Mouse (Mus musculus): ENCODE results near the gene Kctd15. TPM values are rescaled to one million over a fixed set of nuclear protein-coding genes. Genes with fewer than 3 reads are reported as not detected.

Kctd15 gene
- total RNA-seq, 1 experiment from 2014 or later = not detected

GRCm38 (mm10) chr7:34669336-34669735 is 12.8 kb upstream of the Kctd15 start:
- no peak for ATAC-seq (replicated peaks; ENCODE audit: low read depth, poor library complexity, severe bottlenecking)

GRCm38 (mm10) chr7:34667874-34668273 is 11.3 kb upstream of the Kctd15 start:
- ATAC-seq (replicated peaks; ENCODE audit: low read depth, poor library complexity, severe bottlenecking) = no peak

GRCm38 (mm10) chr7:34663145-34663544 is 6.6 kb upstream of the Kctd15 start:
- ATAC-seq (replicated peaks; ENCODE audit: low read depth, poor library complexity, severe bottlenecking) = no peak

- ATAC-seq (replicated peaks; ENCODE audit: low read depth, poor library complexity, severe bottlenecking) = no peak
Observed at GRCm38 (mm10) chr7:34662227-34662626, 5.7 kb upstream of the Kctd15 start.

- no peak for ATAC-seq (replicated peaks; ENCODE audit: low read depth, poor library complexity, severe bottlenecking)
Observed at GRCm38 (mm10) chr7:34659386-34660085, 3.0 kb upstream of the Kctd15 start.

GRCm38 (mm10) chr7:34655086-34655839 is 1.3 kb downstream of the Kctd15 start:
- ATAC-seq (replicated peaks; ENCODE audit: low read depth, poor library complexity, severe bottlenecking) = peak; percentile 67

- peak; percentile 12 for ATAC-seq (replicated peaks; ENCODE audit: low read depth, poor library complexity, severe bottlenecking)
Observed at GRCm38 (mm10) chr7:34654441-34655085, 2.0 kb downstream of the Kctd15 start.

GRCm38 (mm10) chr7:34653731-34654440 is 2.6 kb downstream of the Kctd15 start:
- 0 out of 2 replicates have a peak, but pooled peaks have one; percentile 20 for ATAC-seq (replicated peaks; ENCODE audit: low read depth, poor library complexity, severe bottlenecking)

- ATAC-seq (replicated peaks; ENCODE audit: low read depth, poor library complexity, severe bottlenecking) = no peak
Observed at GRCm38 (mm10) chr7:34652751-34653502, 3.6 kb downstream of the Kctd15 start.

GRCm38 (mm10) chr7:34651381-34651780 is 5.2 kb downstream of the Kctd15 start:
- ATAC-seq (replicated peaks; ENCODE audit: low read depth, poor library complexity, severe bottlenecking) = no peak

GRCm38 (mm10) chr7:34647052-34647451 is 9.5 kb downstream of the Kctd15 start:
- ATAC-seq (replicated peaks; ENCODE audit: low read depth, poor library complexity, severe bottlenecking) = no peak

GRCm38 (mm10) chr7:34646144-34646795 is 10.3 kb downstream of the Kctd15 start:
- no peak for ATAC-seq (replicated peaks; ENCODE audit: low read depth, poor library complexity, severe bottlenecking)

- ATAC-seq (replicated peaks; ENCODE audit: low read depth, poor library complexity, severe bottlenecking) = no peak
Observed at GRCm38 (mm10) chr7:34645623-34646022, 10.9 kb downstream of the Kctd15 start.

- ATAC-seq (replicated peaks; ENCODE audit: low read depth, poor library complexity, severe bottlenecking) = no peak
Observed at GRCm38 (mm10) chr7:34644591-34644990, 11.9 kb downstream of the Kctd15 start.

GRCm38 (mm10) chr7:34643329-34643728 is 13.2 kb downstream of the Kctd15 start:
- ATAC-seq (replicated peaks; ENCODE audit: low read depth, poor library complexity, severe bottlenecking) = no peak

- ATAC-seq (replicated peaks; ENCODE audit: low read depth, poor library complexity, severe bottlenecking) = no peak
Observed at GRCm38 (mm10) chr7:34641968-34642367, 14.6 kb downstream of the Kctd15 start.

GRCm38 (mm10) chr7:34639798-34640197 is 16.7 kb downstream of the Kctd15 start:
- ATAC-seq (replicated peaks; ENCODE audit: low read depth, poor library complexity, severe bottlenecking) = no peak

GRCm38 (mm10) chr7:34636661-34637060 is 19.9 kb downstream of the Kctd15 start:
- ATAC-seq (replicated peaks; ENCODE audit: low read depth, poor library complexity, severe bottlenecking) = no peak

Measured in common myeloid progenitor, adult 5-6 weeks (primary cell).